Mouse (Mus musculus): Measurements from ENCODE around the gene Rin2. TPM values are rescaled to one million over a fixed set of nuclear protein-coding genes. Genes with fewer than 3 reads are reported as not detected.

The Rin2 gene
- total and polyA plus RNA-seq, 2 experiments = 3.4 to 10.9 TPM

GRCm38 (mm10) chr2:145855831-145856230, 180.8 kb downstream of the Rin2 start:
- Histone ChIP-seq H3K36me3 (ENCODE audit: control insufficient read depth, insufficient read depth, low read length) (peaks cover 13% of the 10 kb centered on the region; the same call in 1 of the 2 replicates), H3K27ac (replicated peaks; ENCODE audit: insufficient read depth, low read depth, low read length) (no peak overlapping the region), H3K4me3 (ENCODE audit: insufficient read depth, low read depth, low read length) (no peak overlapping the region), H3K9ac (ENCODE audit: low read depth, low read length) (no peak overlapping the region), H3K27me3 (ENCODE audit: control insufficient read depth, insufficient read depth, low read length) (no peaks in the 10 kb centered on the region), H3K4me1 (ENCODE audit: control insufficient read depth, insufficient read depth, low read length) (peaks cover 3% of the 10 kb centered on the region; the same call in 1 of the 2 replicates), H3K79me2 (ENCODE audit: control insufficient read depth, insufficient read depth, low read length) (no peaks in the 10 kb centered on the region)
- DNase-seq (ENCODE audit: extremely low read depth, low read depth, low spot score) = peak; percentile 45
- TF ChIP-seq POLR2A (IDR thresholded peaks at IDR 0.05; ENCODE audit: extremely low read depth, insufficient read depth, low read length) (no peak), CTCF (IDR thresholded peaks at IDR 0.05; ENCODE audit: low read depth, low read length) (no peak)
- 57% methylated on average over 9 of the region's 9 CpGs for WGBS

- H3K79me2 ChIP-seq (ENCODE audit: control insufficient read depth, insufficient read depth, low read length) = no peaks in the 10 kb centered on the region
- no peak for DNase-seq (ENCODE audit: extremely low read depth, low read depth, low spot score)
- no peak overlapping the region for H3K27ac ChIP-seq (replicated peaks; ENCODE audit: insufficient read depth, low read depth, low read length)
- 52% methylated on average over 8 of the region's 8 CpGs for WGBS
- H3K9ac ChIP-seq (ENCODE audit: low read depth, low read length) = no peak overlapping the region
- H3K4me1 ChIP-seq (ENCODE audit: control insufficient read depth, insufficient read depth, low read length) = peaks cover 12% of the 10 kb centered on the region
- H3K27me3 ChIP-seq (ENCODE audit: control insufficient read depth, insufficient read depth, low read length) = no peaks in the 10 kb centered on the region
- TF ChIP-seq POLR2A (IDR thresholded peaks at IDR 0.05; ENCODE audit: extremely low read depth, insufficient read depth, low read length) = no peak
- TF ChIP-seq CTCF (IDR thresholded peaks at IDR 0.05; ENCODE audit: low read depth, low read length) = no peak
- H3K4me3 ChIP-seq (ENCODE audit: insufficient read depth, low read depth, low read length) = no peak overlapping the region
- H3K36me3 ChIP-seq (ENCODE audit: control insufficient read depth, insufficient read depth, low read length) = 0 out of 2 replicates have a peak, but pooled peaks cover 1% of the 10 kb centered on the region
Observed at GRCm38 (mm10) chr2:145857864-145858263, 182.8 kb downstream of the Rin2 start.

- 0 out of 2 replicates have a peak overlapping the region, but pooled peaks have one; percentile 14 for H3K27ac ChIP-seq (replicated peaks; ENCODE audit: insufficient read depth, low read depth, low read length)
- DNase-seq (ENCODE audit: extremely low read depth, low read depth, low spot score) = no peak
- no peak for TF ChIP-seq CTCF (IDR thresholded peaks at IDR 0.05; ENCODE audit: low read depth, low read length)
- TF ChIP-seq POLR2A (IDR thresholded peaks at IDR 0.05; ENCODE audit: extremely low read depth, insufficient read depth, low read length) = no peak
- H3K36me3 ChIP-seq (ENCODE audit: control insufficient read depth, insufficient read depth, low read length) = 0 out of 2 replicates have a peak, but pooled peaks cover 4% of the 10 kb centered on the region
- H3K4me1 ChIP-seq (ENCODE audit: control insufficient read depth, insufficient read depth, low read length) = peaks cover 12% of the 10 kb centered on the region
- no peaks in the 10 kb centered on the region for H3K27me3 ChIP-seq (ENCODE audit: control insufficient read depth, insufficient read depth, low read length)
- no peaks in the 10 kb centered on the region for H3K79me2 ChIP-seq (ENCODE audit: control insufficient read depth, insufficient read depth, low read length)
- no peak overlapping the region for H3K9ac ChIP-seq (ENCODE audit: low read depth, low read length)
- 83% methylated on average over 7 of the region's 7 CpGs for WGBS
- no peak overlapping the region for H3K4me3 ChIP-seq (ENCODE audit: insufficient read depth, low read depth, low read length)
Observed at GRCm38 (mm10) chr2:145859442-145859931, 184.5 kb downstream of the Rin2 start.

- H3K79me2 ChIP-seq (ENCODE audit: control insufficient read depth, insufficient read depth, low read length) = no peaks in the 10 kb centered on the region
- DNase-seq (ENCODE audit: extremely low read depth, low read depth, low spot score) = no peak
- H3K9ac ChIP-seq (ENCODE audit: low read depth, low read length) = no peak overlapping the region
- TF ChIP-seq POLR2A (IDR thresholded peaks at IDR 0.05; ENCODE audit: extremely low read depth, insufficient read depth, low read length) = no peak
- TF ChIP-seq CTCF (IDR thresholded peaks at IDR 0.05; ENCODE audit: low read depth, low read length) = no peak
- H3K27ac ChIP-seq (replicated peaks; ENCODE audit: insufficient read depth, low read depth, low read length) = peak overlapping the region; percentile 14
- WGBS = 48% methylated on average over 40 of the region's 40 CpGs
- H3K4me3 ChIP-seq (ENCODE audit: insufficient read depth, low read depth, low read length) = peak overlapping the region; percentile 19; the same call in 1 of the 2 replicates
- no peaks in the 10 kb centered on the region for H3K27me3 ChIP-seq (ENCODE audit: control insufficient read depth, insufficient read depth, low read length)
- peaks cover 12% of the 10 kb centered on the region for H3K4me1 ChIP-seq (ENCODE audit: control insufficient read depth, insufficient read depth, low read length)
- 0 out of 2 replicates have a peak, but pooled peaks cover 4% of the 10 kb centered on the region for H3K36me3 ChIP-seq (ENCODE audit: control insufficient read depth, insufficient read depth, low read length)
Observed at GRCm38 (mm10) chr2:145859932-145860801, 185.2 kb downstream of the Rin2 start.

- Histone ChIP-seq H3K27me3 (ENCODE audit: control insufficient read depth, insufficient read depth, low read length) (no peaks in the 10 kb centered on the region), H3K4me1 (ENCODE audit: control insufficient read depth, insufficient read depth, low read length) (peaks cover 12% of the 10 kb centered on the region), H3K27ac (replicated peaks; ENCODE audit: insufficient read depth, low read depth, low read length) (no peak overlapping the region; the same call in 1 of the 2 replicates), H3K9ac (ENCODE audit: low read depth, low read length) (no peak overlapping the region), H3K4me3 (ENCODE audit: insufficient read depth, low read depth, low read length) (no peak overlapping the region), H3K36me3 (ENCODE audit: control insufficient read depth, insufficient read depth, low read length) (0 out of 2 replicates have a peak, but pooled peaks cover 4% of the 10 kb centered on the region), H3K79me2 (ENCODE audit: control insufficient read depth, insufficient read depth, low read length) (no peaks in the 10 kb centered on the region)
- DNase-seq (ENCODE audit: extremely low read depth, low read depth, low spot score) = peak; percentile 60
- 55% methylated on average over 8 of the region's 8 CpGs for WGBS
- TF ChIP-seq POLR2A (IDR thresholded peaks at IDR 0.05; ENCODE audit: extremely low read depth, insufficient read depth, low read length) (no peak), CTCF (IDR thresholded peaks at IDR 0.05; ENCODE audit: low read depth, low read length) (no peak)
Observed at GRCm38 (mm10) chr2:145861193-145862123, 186.4 kb downstream of the Rin2 start.

All from liver, adult 2 months (tissue).